Mouse (Mus musculus) adipocyte (in vitro differentiated cells): ENCODE results near the gene Cpe.
A peak's percentile ranks its signal among the peaks of the same experiment; 100 is the strongest.

Experiments
- DNase-seq: peaks from one replicate; pipeline ENCODE4 v3.0.0-alpha.2; 2016; ENCODE audit warnings: low spot score

Gene Cpe

GRCm38 (mm10) chr8:64632169-64632568 is 60.7 kb downstream of the Cpe start:
- no peak for DNase-seq

- no peak for DNase-seq
These were observed 61.1 kb downstream of the Cpe start for GRCm38 (mm10) chr8:64631761-64632160.

GRCm38 (mm10) chr8:64629034-64629760 is 63.7 kb downstream of the Cpe start:
- no peak for DNase-seq

- no peak for DNase-seq
These were observed 64.8 kb downstream of the Cpe start for GRCm38 (mm10) chr8:64628039-64628438.

GRCm38 (mm10) chr8:64624603-64625037 is 68.2 kb downstream of the Cpe start:
- DNase-seq, result no peak

GRCm38 (mm10) chr8:64620365-64621150 is 72.3 kb downstream of the Cpe start:
- DNase-seq, result peak; percentile 53

GRCm38 (mm10) chr8:64619661-64620060 is 73.2 kb downstream of the Cpe start:
- no peak for DNase-seq

- peak; percentile 75 for DNase-seq
These were observed 74.2 kb downstream of the Cpe start for GRCm38 (mm10) chr8:64618618-64619017.

- no peak for DNase-seq
These were observed 76.3 kb downstream of the Cpe start for GRCm38 (mm10) chr8:64616566-64616965.

- DNase-seq, result no peak
These were observed 77.4 kb downstream of the Cpe start for GRCm38 (mm10) chr8:64615459-64615858.

GRCm38 (mm10) chr8:64613663-64614062 is 79.2 kb downstream of the Cpe start:
- no peak for DNase-seq

- no peak for DNase-seq
These were observed 81.5 kb downstream of the Cpe start for GRCm38 (mm10) chr8:64611210-64611974.

- no peak for DNase-seq
These were observed 83.9 kb downstream of the Cpe start for GRCm38 (mm10) chr8:64608931-64609330.

- DNase-seq, result no peak
These were observed 86.8 kb downstream of the Cpe start for GRCm38 (mm10) chr8:64606015-64606414.

- no peak for DNase-seq
These were observed 94.6 kb downstream of the Cpe start for GRCm38 (mm10) chr8:64598206-64598605.

- DNase-seq, result peak; percentile 53
These were observed 95.5 kb downstream of the Cpe start for GRCm38 (mm10) chr8:64597042-64597970.

- no peak for DNase-seq
These were observed 96.5 kb downstream of the Cpe start for GRCm38 (mm10) chr8:64596396-64596795.

- DNase-seq, result no peak
These were observed 102.4 kb downstream of the Cpe start for GRCm38 (mm10) chr8:64590456-64590855.

- DNase-seq, result no peak
These were observed 110.0 kb downstream of the Cpe start for GRCm38 (mm10) chr8:64582887-64583286.

- no peak for DNase-seq
These were observed 114.6 kb downstream of the Cpe start for GRCm38 (mm10) chr8:64578221-64578620.

GRCm38 (mm10) chr8:64575001-64575400 is 117.9 kb downstream of the Cpe start:
- no peak for DNase-seq
